Mouse (Mus musculus) cerebellum, adult 9-10 months (tissue): Measurements from ENCODE around the gene Ctdsp2.

Source experiments
- DNase-seq: peaks from one replicate; pipeline ENCODE4 v3.0.0; 2022

Gene Ctdsp2

DNA sequence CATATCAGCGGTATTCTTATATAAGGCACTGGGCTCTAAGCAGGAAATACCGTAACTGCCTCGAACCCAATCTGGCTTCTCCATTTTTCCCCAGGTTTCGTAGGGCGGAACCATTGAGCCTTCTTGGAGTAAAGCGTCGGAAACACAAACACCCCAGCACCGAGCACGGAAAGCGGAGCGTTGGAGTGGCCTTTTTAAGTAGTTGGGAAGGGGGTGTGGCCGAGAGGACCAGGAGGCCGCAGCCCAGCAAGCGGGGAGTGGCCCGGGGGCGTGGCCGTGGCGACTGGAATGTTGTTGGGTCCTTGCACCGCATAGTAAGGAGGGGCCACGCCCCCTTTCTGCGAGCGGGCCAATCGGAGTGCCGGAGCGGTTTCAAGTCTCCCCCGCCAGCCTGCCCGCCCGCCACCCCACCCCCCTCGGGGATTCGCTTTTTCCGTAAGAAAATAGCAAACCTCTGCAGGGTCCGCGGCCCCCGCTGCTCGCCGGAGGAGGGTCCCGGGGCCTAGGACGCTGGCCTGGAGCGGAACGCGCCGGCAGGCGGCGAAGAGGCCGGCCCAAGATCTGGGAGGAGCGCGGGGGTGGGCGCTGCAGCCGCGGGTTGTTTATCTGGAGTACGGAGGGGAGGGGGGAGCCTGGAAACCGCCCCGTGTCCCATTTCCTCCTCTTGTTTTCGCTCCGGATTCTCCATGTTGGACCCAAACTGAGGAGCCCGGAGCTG lies at the start of gene Ctdsp2:
TSS of gene Ctdsp2 (plus strand) at position 441 of the 718 bp plus-strand sequence.
- peak; percentile 100 for DNase-seq

DNA sequence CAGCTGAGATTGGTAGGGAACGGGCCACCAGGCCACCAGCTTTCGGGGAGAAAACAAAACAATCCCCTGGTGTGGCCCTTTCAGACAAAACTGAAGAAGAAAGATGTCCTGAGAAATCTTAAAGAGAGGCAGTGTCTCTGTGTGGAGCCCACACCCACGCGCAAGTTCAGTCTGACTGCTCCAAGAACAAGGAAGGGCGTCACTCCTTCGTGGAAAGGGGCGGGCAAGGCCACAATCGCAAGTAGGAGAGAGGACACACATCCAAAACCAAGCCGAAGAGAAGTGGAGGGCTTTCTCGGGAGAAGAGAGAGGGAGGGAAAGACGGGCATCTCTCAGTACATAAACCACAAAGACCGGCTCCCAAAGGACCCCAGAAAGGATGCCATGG lies 49.7 kb upstream of the Ctdsp2 start:
- no peak for DNase-seq

DNA sequence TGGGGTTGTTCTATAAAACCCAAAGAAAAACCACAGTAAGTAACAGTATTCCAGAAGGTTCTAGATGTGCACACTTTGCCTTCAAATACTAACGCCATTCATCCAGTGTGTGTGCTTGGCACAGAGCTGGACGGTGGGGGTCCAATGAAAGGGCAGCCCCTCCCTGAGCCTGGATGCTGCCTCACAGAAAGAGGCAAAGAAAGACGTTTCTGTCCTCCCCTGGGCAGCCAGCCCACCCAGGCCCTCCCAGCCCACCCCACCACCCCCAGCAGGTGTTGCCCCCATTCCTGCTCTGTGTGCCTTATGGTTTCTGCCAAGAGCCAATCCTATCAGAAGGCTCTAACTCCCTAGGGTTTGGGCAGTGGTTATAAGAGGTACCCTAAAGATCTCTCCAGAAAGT lies 49.0 kb upstream of the Ctdsp2 start:
- DNase-seq = no peak

DNA sequence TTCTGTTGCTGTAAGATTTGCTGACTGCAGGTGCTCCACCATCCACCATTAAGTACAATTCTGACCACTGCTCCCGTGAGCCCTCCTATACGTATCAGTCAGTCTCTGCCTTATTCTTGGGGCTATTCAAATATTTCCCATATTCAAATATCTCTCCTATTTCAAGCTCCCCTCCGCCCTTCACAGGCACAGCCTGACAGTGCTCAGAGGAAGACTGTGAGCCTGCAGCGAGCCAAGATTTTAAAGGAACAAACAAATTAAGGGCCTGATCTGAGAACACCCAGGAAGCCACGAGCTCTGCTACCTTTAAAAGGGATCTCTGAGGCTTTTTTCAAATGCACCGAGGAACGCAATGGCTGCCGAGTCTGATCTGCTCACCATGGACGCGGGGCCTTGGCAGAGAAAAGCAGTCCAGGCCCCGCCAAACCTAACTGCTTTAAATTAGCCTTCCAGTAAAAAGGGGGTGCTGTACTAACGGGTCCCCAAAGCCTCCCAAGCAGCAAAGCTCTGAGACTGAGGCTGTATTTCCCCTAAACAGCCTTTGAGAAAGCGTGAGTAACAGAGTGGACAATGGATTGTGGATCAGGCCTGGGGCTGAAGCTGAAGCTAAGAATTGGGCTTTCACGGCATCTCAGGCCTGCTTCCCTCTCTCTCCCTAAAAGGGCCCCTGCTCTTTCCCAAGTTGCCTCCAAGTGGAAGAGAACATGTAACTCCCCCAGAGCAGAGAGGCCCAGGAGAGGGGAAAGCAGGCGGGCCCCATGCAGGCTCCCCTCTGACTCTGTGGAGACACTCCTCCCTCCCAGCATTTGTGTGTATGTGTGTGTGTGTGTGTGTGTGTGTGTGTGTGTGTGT lies 48.0 kb upstream of the Ctdsp2 start:
- no peak for DNase-seq

DNA sequence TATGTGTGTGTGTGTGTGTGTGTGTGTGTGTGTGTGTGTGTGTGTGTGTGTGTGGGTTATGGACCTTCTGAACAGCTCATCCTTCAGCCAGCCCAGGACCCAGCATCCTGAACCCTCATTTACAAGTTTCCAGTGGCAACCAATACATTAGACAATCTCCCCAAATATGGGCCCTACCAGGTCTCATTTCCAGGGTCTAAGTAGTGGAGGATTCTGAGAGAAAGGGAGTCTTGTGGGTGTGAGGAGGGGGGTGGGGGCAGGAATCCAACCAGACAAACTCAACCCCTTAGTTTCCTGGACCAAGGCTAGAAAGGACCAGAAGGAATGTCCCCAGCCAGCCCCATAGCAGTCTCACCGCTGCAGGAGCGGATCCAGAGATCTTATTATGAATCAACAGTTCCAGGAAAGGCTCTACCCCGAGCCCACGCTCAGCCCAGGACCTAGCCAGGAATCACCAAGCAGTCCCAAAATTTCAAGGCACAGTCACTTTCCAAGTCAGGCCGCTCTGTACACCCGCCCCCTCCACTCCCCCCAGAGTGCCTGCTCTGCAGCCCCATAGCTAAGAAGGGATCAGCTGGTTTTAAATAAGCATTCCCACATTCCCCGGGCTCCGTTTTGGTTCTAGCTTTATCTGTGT lies 47.3 kb upstream of the Ctdsp2 start:
- DNase-seq = no peak

DNA sequence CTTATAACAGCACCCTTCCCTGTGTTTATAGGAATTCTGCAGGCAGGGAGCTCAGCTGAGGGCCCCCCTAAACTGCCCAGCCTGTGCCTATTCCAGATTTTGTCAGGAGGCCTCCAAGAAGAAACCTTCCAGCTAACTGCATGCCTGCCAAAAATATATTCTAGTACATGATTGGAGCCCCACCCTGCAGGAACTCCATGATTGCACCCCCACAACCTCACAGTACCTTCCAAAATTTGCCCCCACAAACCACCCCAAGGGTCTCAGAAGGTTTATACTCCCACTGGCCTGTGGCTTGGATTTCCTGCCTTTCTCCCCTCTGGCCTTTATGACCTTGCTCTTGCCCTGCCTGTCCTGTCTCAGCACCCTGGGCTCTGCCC lies 46.8 kb upstream of the Ctdsp2 start:
- DNase-seq = no peak

DNA sequence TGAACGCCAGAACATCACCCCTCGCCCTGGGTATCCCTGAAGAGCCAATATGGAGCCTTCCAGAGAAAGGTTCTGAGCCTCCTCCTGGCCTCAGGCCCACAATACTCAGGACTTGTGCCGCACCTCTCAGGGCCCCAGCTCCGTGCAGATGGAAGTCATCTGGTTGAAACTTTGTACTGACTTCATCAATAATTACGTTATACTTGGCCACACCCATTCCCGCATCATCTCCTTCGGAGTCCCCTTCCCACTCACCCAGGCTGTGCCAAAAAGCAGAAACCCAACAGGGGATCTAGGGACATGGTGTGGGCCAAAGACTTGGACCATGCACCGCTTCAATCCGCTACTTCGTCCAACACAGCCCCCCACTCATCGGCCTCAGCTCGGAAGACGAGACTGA lies 44.0 kb upstream of the Ctdsp2 start:
- peak; percentile 22 for DNase-seq

DNA sequence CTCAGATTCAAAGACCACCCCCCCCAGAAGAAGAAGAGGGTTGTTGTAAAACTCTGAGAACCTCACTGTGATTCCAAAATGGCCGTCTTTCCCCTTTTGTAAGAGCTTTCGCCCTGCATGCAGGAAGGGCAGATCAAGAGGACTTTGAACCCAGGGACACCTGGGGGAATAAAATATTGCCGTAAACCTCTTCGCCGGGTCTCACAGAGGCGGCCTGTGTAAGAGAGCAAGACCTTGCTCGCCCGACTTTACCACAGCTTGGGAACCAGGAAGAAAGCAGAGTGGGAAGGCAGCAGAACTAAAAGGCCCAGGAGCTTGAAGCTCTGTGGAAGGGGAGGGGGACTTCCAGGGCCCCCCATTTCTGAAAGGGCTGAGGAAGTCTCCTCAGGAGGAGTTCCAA lies 43.4 kb upstream of the Ctdsp2 start:
- no peak for DNase-seq

DNA sequence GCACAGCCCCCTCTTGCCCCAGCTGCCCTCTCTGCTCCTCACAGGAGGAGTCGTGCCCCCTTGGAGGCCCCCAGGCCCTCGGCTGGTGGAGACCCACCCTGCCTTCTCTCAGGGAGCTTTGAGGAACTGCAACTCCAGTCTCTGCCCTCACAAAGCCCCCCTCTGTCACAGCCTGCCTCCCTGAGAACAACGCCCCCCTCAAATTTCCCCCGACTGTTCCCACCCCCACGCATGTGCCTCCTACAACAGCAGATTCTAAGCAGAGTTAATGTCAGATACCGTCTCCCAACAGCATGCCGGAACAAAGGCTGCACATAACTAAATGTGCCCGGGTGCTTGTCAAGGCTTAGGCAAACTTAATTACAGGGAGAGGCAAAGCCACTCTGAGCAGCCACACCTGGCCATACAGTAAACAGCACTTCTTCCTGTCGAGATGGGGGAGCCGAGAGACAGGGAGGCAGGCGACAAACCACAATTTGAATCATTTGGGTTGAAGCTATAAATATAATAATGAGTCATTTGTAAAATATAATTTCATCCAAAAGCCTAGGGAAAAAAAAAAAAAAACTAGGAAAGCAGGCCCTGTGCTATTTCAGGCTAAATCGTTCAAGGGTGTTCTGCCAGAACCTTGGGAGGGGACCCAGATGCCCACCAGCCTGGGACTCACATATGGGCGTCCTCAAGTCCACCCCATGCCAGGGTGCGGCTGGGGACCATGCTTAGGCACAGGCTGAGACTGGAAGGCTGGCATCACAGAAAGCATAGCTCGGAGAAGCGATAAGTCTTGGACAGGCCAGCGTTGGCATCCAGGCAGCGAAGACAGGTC lies 42.7 kb upstream of the Ctdsp2 start:
- DNase-seq = no peak

DNA sequence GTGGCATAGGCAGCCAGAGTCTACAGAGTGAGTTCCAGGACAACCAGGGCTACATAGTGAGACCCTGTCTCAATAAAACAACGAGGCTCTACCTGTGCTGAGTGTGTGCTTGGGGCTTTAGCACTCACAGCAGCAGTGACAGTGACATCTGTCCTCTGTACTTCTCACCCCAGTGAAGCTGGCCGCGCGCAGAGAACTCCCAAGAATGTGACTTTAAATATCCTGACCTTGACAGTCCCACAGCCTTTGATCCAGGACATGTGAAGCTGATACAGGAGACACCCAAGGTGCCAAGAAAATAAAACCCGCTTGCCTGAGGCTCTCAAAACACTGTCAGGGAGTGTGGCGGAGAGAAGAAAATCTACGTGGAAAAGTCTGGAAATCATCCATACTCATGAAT lies 37.6 kb upstream of the Ctdsp2 start:
- DNase-seq = no peak

DNA sequence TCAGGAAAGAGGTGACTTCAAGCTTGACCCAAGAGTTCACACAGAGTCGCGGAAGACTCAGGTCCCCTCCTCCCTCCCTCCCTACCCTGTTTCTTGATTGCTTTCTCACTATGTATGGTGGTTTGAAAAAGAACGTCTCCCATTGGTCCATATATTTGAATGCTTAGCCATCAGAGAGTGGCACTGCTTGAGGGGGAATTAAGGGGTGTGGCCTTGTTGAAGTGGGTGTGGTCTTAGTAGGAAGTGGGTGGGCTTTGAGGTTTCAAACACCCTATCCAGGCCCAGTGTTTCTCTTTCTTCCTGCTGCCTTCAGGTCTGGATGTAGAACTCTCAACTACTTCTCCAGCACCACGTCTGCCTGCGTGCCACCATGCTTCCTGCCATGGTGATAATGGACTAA lies 33.0 kb upstream of the Ctdsp2 start:
- DNase-seq = no peak

DNA sequence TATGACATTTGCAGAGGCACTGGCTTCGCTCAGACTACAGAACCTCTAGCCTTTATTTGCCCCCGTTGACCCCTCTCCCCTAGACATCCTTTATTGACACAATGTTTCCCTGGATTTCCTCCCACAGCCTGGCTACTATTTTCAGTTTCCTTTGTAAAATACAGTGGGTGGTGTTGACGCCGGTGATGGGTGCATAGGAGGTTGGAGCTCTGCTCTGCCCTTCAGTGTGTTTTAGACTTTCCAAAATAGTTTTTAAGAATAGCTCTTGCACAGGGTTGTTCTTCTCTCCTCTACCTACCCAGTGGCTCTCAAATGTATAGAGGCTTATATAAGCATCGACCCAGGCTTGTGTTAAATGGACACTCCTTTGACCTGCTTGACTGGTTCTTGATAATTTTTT lies 28.7 kb upstream of the Ctdsp2 start:
- DNase-seq = no peak

DNA sequence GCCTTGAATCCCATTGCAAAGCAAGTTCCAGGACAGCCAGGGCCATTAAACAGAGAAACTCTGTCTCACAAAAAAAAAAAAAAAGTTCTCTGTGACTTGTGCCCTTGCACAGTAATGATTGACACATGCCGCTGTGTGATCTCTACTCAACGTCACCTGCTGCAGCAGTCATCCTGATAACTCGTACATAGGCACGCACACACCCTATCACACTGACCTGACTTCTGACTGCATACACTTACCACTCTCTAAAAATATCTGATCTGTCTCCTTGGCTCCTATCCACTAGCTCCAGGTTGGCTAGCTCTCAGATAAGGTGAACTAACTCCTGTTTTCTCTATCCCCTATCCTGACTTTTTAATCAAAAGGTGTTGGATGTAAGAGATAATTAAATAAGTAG lies 27.9 kb upstream of the Ctdsp2 start:
- no peak for DNase-seq

DNA sequence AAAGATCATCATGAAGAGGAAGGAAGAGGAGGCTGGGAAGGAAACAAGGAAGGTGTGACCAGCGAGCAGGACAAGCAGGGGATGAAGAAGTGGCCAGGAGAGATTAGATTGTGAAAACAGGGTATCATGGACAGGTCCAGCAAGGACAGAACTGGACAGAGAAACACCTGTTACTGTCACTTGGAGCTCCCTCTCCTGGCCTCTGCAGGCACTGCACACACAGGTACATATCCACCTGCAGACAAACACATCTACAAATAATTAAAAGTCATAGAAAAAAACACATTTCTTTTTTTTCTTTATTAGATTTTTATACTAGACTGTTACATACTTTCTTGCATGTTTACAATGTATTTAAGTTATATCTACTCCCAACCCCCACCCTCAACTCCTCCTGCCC lies 26.1 kb upstream of the Ctdsp2 start:
- DNase-seq = peak; percentile 61

DNA sequence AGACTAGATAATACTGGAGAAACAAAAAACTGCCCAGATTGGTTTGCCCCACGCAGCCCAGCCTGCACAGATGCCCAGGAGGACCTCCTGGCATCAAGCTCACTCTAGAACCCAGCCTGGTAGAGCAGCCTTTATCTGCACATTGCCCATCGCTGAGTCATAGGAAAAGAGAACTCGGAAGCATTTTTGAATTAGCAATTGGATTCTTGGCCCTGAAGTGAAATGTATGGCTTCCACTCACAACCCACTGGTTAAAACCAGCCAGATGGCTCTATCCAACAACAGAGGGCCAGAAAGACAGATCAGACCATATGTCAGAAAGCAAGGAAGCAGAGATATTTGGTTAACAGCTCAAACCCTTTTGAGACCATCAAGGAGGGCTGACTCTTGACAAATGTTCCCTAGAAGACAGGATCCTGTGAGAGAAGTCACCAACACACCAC lies 25.5 kb upstream of the Ctdsp2 start:
- peak; percentile 94 for DNase-seq

DNA sequence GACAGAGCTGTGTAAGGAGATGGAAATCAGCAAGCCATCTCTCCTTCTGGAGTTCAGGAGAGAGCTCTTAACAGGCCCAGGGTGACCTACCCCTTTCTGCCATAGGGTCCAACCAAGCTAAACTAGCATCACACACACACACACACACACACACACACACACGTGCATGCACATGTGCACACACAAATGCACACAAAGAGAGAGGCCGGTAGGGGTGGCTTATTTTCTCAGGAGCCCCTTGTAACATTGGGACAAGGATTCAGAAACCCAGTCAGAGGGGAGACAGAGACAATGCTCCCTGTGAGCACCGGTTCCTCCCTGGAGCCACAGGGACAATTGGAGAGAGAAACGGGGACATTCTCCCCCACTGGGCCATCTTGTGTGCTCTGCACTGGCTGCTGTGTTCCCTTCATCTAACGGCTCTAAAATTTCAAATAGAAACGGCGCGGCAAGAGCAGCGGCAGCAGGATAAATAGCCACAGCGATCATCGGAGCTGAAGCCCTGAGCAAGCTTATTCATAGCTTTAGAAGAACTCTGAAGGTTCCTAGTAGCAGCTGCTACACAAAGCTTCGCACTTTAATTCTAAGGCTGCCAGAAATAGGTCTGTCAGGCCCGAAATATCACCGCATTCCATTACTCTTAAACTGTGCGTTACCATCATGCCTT lies 21.7 kb upstream of the Ctdsp2 start:
- peak; percentile 62 for DNase-seq

DNA sequence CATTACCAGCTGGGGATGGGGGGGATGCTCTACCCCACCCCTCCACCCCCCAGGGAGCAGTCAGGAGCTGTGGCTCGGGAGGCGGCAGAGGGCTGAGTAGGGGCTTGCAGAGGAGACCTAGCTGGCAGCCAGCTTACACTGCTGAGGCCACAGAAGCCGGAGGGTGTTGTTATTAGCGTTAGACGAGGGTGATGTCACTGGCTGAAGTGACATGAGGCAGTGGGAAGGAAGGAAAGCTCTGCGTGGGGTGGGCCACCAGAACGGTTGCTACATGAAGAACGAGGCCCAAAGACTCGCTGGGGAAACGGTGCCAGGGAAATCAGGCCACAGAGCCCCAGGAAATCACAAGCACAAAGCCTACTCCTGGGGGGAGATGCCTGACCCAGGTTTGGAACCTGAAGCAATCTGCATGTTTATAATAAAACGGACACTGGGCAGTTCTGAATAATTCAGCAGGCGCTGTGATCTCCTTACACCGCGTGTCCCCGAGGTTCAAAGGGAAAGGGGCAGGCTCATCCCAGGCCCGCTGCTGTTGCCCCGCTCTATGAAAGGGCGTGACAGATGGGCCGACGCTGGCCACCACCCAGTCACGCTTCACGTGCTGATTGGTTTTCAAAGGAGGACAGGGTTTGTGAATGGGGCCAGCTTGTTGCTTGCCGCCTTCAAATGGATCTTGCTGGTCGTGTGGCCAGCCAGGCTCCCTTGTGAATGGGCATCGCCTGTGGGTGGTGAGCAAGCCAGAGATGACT lies 21.0 kb upstream of the Ctdsp2 start:
- DNase-seq = peak; percentile 92

DNA sequence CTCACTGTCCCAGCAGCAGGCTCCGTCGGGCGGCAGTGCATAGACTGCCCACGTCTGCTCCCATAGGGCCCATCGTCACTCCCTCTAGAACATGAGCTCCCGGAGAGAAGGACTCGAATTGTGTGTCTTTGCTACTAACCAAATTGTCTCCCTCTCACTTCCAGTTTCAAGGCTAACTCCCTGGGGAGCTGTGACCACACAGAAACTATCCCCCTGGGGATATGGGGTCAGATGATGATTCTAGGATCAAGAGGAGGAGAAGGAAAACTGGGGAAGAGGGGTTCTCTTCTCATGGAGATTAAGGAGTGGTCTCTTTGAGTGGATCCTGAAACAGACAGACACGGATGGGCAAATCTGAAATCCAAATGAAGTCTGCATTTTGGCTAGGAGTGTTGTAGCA lies 18.0 kb upstream of the Ctdsp2 start:
- DNase-seq = no peak

DNA sequence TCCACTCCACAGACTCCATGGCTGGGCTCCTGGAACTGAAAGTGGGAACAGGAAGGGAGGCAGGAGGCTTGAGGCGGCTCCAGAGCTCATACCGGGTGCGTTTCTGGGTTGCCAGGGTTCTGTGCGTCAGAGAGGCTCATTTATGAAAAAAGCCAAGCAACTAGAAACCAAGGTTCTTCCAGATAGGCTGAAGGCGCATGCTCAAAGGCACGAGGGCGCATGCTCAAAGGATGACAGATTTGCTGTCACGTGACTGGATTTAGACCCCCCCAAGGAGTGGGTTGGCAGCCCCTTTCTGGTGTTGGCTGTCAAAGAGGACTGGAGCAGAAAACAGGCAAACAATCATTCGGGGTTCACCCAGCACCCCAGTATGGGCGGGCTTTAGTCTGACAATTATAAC lies 16.8 kb upstream of the Ctdsp2 start:
- peak; percentile 94 for DNase-seq

DNA sequence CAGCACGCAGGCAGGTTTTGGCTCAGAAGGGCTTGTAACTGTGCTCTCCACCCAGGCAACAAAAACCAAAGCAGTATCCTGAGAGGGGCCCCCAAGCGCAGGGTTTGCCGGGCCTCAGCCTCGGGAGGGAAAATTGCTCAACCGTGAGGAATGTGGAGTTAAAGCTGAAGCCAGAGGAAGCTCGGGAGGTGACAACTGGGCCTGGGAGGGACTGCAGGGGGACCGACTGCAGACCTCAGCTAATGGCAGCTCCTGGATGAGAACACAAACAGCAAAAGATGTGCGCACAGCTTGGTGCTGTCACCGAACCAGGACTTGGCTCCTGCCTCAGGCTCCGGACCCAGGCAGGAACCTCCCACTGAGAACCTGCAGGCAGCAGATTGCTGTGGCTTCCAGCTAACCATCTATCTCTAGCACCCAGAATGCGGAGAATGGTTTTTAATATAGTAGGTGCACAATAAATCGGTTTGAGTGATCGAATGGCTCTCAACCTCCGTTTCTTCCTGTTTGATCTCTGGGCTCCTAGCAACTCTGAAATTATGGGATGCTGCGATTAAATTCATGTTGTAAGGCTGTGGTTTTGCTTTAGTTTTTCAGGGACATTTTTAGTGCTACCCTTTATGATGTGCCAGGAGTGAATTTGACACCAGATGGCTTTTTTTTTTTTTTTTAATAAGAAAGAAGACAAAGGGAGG lies 16.1 kb upstream of the Ctdsp2 start:
- DNase-seq = peak; percentile 90

DNA sequence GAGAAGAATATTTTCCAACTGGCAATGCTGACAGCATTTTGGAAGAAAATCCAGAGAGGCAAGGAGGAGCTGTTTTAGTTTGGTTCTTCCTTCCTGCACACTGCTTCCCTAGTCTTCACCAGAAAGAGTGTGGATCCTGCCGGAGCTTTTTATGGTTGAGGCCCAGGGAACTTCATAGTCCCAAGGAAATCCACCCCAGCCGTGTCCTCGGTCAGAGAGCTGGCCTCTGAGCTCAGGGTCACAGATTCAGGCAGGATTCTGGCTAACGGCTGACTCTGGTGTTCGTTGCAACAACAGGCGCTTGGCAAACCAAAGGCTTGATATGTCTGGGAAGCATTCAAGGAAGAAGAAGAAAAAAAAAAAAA lies 15.6 kb upstream of the Ctdsp2 start:
- DNase-seq = no peak
